27 mouse cellular contexts compared by ENCODE assay signal in genomic region chr13:76515896-76516295, GRCm38 (mm10).
"Had no signal": no experiment of that assay in that cellular context is flagged by ENCODE, and none has a peak within 500 bp of the region (broad histone marks: within the 10 kb centered on the region; RNA-seq: fewer than 3 reads in every experiment).

No protein-coding gene starts in this region.

- DNase-seq: gastrocnemius, postnatal 14 days; gastrocnemius, postnatal 36 days; heart, adult 11 months; heart, adult 2 months; heart, postnatal 14 days; heart, postnatal 36 days; kidney, adult 18-20 months; kidney, adult 8-10 months; kidney, postnatal 14 days; kidney, postnatal 36 days; layer of hippocampus, adult 9-11 months; layer of hippocampus, postnatal 36 days; left cerebral cortex, postnatal 4 days had no signal

- H3K9ac ChIP-seq: heart, embryonic 13.5 days; heart, embryonic 15.5 days; hindbrain, embryonic 13.5 days; hindbrain, embryonic 15.5 days; intestine, embryonic 15.5 days; kidney, embryonic 15.5 days; limb, embryonic 13.5 days; limb, embryonic 15.5 days; liver, embryonic 12.5 days; liver, embryonic 14.5 days had no signal

- H3K36me3 ChIP-seq: heart, embryonic 13.5 days; heart, embryonic 15.5 days; hindbrain, embryonic 13.5 days; hindbrain, embryonic 15.5 days; intestine, embryonic 15.5 days; kidney, embryonic 15.5 days; limb, embryonic 13.5 days; limb, embryonic 15.5 days; liver, embryonic 12.5 days had no signal

- H3K27ac ChIP-seq: heart, adult 2 months; heart, embryonic 13.5 days; heart, embryonic 15.5 days; hindbrain, embryonic 13.5 days; hindbrain, embryonic 15.5 days; intestine, embryonic 15.5 days; kidney, embryonic 15.5 days; kidney, postnatal 0 days; limb, embryonic 13.5 days; limb, embryonic 15.5 days; liver, embryonic 12.5 days; liver, embryonic 14.5 days had no signal

- H3K4me2 ChIP-seq: heart, embryonic 11.5 days; heart, embryonic 13.5 days; heart, embryonic 15.5 days; hindbrain, embryonic 13.5 days; hindbrain, embryonic 15.5 days; intestine, embryonic 15.5 days; kidney, embryonic 15.5 days; limb, embryonic 13.5 days; limb, embryonic 15.5 days; liver, embryonic 12.5 days had no signal

- H3K27me3 ChIP-seq: heart, embryonic 13.5 days; heart, embryonic 15.5 days; hindbrain, embryonic 13.5 days; hindbrain, embryonic 15.5 days; intestine, embryonic 15.5 days; kidney, embryonic 15.5 days; limb, embryonic 13.5 days; limb, embryonic 15.5 days; liver, embryonic 12.5 days had no signal

- H3K9me3 ChIP-seq: heart, embryonic 13.5 days; heart, embryonic 15.5 days; hindbrain, embryonic 13.5 days; hindbrain, embryonic 15.5 days; intestine, embryonic 15.5 days; kidney, embryonic 15.5 days; limb, embryonic 13.5 days; limb, embryonic 15.5 days; liver, embryonic 12.5 days had no signal

- ATAC-seq: inflammation-experienced regulatory T-cells, adult 6 months; intestine, embryonic 15.5 days; intestine, postnatal 0 days; liver, embryonic 12.5 days had no signal

- H3K4me1 ChIP-seq: heart, embryonic 13.5 days; heart, embryonic 15.5 days; hindbrain, embryonic 13.5 days; hindbrain, embryonic 15.5 days; intestine, embryonic 15.5 days; kidney, embryonic 15.5 days; limb, embryonic 13.5 days; limb, embryonic 15.5 days; liver, embryonic 12.5 days had no signal

- H3K4me3 ChIP-seq: heart, adult 2 months; heart, embryonic 13.5 days; heart, embryonic 15.5 days; hindbrain, embryonic 13.5 days; hindbrain, embryonic 15.5 days; intestine, embryonic 15.5 days; kidney, embryonic 15.5 days; limb, embryonic 13.5 days; limb, embryonic 15.5 days; liver, embryonic 12.5 days had no signal
